Mouse (Mus musculus) bone marrow, adult 2 months (tissue): ENCODE results near the gene Map3k11. TPM values are rescaled to one million over a fixed set of nuclear protein-coding genes. Genes with fewer than 3 reads are reported as not detected.
"Not testable (repeated sequence)": the region's sequence is repeated elsewhere in the genome, so short reads cannot be mapped to it uniquely, and the experiment has no call there.

Source experiments
- H3K27ac ChIP-seq: fragments of 200-500 bp; 2 replicates; pipeline ENCODE4 v1.5.1; 2012; ENCODE audit warnings: low read depth, mild to moderate bottlenecking, control low read depth, inconsistent platforms, low read length; ENCODE audit not compliant: control insufficient read depth, poor library complexity, insufficient read depth
- H3K4me1 ChIP-seq: fragments of 200-500 bp; 2 replicates; pipeline ENCODE4 v1.6.1; 2011; ENCODE audit warnings: low read length; ENCODE audit not compliant: control insufficient read depth, insufficient read depth
- H3K4me3 ChIP-seq: fragments of 200-500 bp; replicated peaks from 2 replicates; pipeline ENCODE3; 2011; ENCODE audit warnings: mild to moderate bottlenecking, low read depth, low read length, control low read depth; ENCODE audit not compliant: control insufficient read depth
- CTCF ChIP-seq: fragments of 200-500 bp; IDR thresholded peaks from 2 replicates; pipeline ENCODE4 v1.5.1; 2011; ENCODE audit warnings: low read length, control low read depth; ENCODE audit not compliant: control insufficient read depth, insufficient read depth
- POLR2A ChIP-seq: fragments of 200-500 bp; IDR thresholded peaks from 2 replicates; pipeline ENCODE4 v1.6.1; 2011; ENCODE audit warnings: low read depth, mild to moderate bottlenecking, control low read depth, low read length, borderline replicate concordance; ENCODE audit not compliant: control insufficient read depth
- WGBS: fragments of 180-500 bp; shearing (Covaris S2); methylation state at CpG from one replicate; pipeline ENCODE4 v1.1.7; 2018; 5-methylcytosine and 5-hydroxymethylcytosine counted together
- polyA plus RNA-seq: library from polyadenylated mRNA; stranded (reverse); fragments of >200 nt; gene quantifications from 2 replicates; pipeline ENCODE4 v1.2.4, GENCODE M21; 2011; ENCODE audit warnings: low replicate concordance; ENCODE audit not compliant: missing spikeins, insufficient read depth, insufficient read length

Gene Map3k11
- polyA plus RNA-seq, 1 experiment, result 60.5 TPM

GRCm38 (mm10) chr19:5684985-5685384 lies 3.6 kb upstream of the Map3k11 start:
- Histone ChIP-seq H3K4me1 (peaks cover 2% of the 10 kb centered on the region; the same call in 1 of the 2 replicates), H3K4me3 (no peak overlapping the region), H3K27ac (no peak overlapping the region)
- no peak for TF ChIP-seq POLR2A
- no peak for TF ChIP-seq CTCF
- WGBS, result 89% methylated on average over 13 of the region's 13 CpGs

- Histone ChIP-seq H3K4me1 (peaks cover 2% of the 10 kb centered on the region; the same call in 1 of the 2 replicates), H3K27ac (no peak overlapping the region), H3K4me3 (no peak overlapping the region)
- 94% methylated on average over 19 of the region's 19 CpGs for WGBS
- TF ChIP-seq POLR2A (no peak), CTCF (no peak)
Observed at GRCm38 (mm10) chr19:5685431-5685830, 3.1 kb upstream of the Map3k11 start.

- H3K27ac ChIP-seq, result no peak overlapping the region
- H3K4me3 ChIP-seq, result no peak overlapping the region
- WGBS, result 90% methylated on average over 11 of the region's 11 CpGs
Observed at GRCm38 (mm10) chr19:5685861-5686260, 2.7 kb upstream of the Map3k11 start.

GRCm38 (mm10) chr19:5686437-5686836 lies 2.1 kb upstream of the Map3k11 start:
- Histone ChIP-seq H3K4me1 (peaks cover 2% of the 10 kb centered on the region; the same call in 1 of the 2 replicates), H3K27ac (no peak overlapping the region), H3K4me3 (no peak overlapping the region)
- 91% methylated on average over 13 of the region's 13 CpGs for WGBS
- TF ChIP-seq POLR2A (no peak), CTCF (no peak)

More at GRCm38 (mm10) chr19:5685861-5686260, 2.7 kb upstream of the Map3k11 start:
- peaks cover 2% of the 10 kb centered on the region; the same call in 1 of the 2 replicates for H3K4me1 ChIP-seq
- TF ChIP-seq POLR2A, result no peak
- no peak for TF ChIP-seq CTCF

GRCm38 (mm10) chr19:5686954-5687353 lies 1.6 kb upstream of the Map3k11 start:
- H3K4me1 ChIP-seq, H3K4me3 ChIP-seq, H3K27ac ChIP-seq: not testable (repeated sequence)
- WGBS, result 91% methylated on average over 12 of the region's 12 CpGs

GRCm38 (mm10) chr19:5687738-5688137 lies 804 bp upstream of the Map3k11 start:
- 35% methylated on average over 9 of the region's 9 CpGs for WGBS
- TF ChIP-seq POLR2A (no peak), CTCF (no peak)
- Histone ChIP-seq H3K4me3 (peak overlapping the region; percentile 78), H3K4me1 (peaks cover 2% of the 10 kb centered on the region; the same call in 1 of the 2 replicates), H3K27ac (peak overlapping the region; percentile 94)

GRCm38 (mm10) chr19:5689088-5689428 lies 516 bp downstream of the Map3k11 start:
- WGBS, result 0% methylated on average over 7 of the region's 7 CpGs
- Histone ChIP-seq H3K4me3 (peak overlapping the region; percentile 84), H3K4me1 (peaks cover 2% of the 10 kb centered on the region; the same call in 1 of the 2 replicates), H3K27ac (peak overlapping the region; percentile 94)
- TF ChIP-seq CTCF, result no peak
- no peak for TF ChIP-seq POLR2A

GRCm38 (mm10) chr19:5689565-5690342 lies 1.2 kb downstream of the Map3k11 start:
- 1% methylated on average over 42 of the region's 42 CpGs for WGBS
- Histone ChIP-seq H3K4me1 (peaks cover 2% of the 10 kb centered on the region; the same call in 1 of the 2 replicates), H3K4me3 (peak overlapping the region; percentile 84), H3K27ac (peak overlapping the region; percentile 94)
- no peak for TF ChIP-seq CTCF
- TF ChIP-seq POLR2A, result peak; percentile 71

GRCm38 (mm10) chr19:5690343-5690735 lies 1.8 kb downstream of the Map3k11 start:
- Histone ChIP-seq H3K4me1 (peaks cover 2% of the 10 kb centered on the region; the same call in 1 of the 2 replicates), H3K27ac (peak overlapping the region; percentile 94), H3K4me3 (peak overlapping the region; percentile 84)
- no peak for TF ChIP-seq CTCF
- TF ChIP-seq POLR2A, result no peak
- 16% methylated on average over 15 of the region's 15 CpGs for WGBS
